In genomic region chr13:51155178-51156013, GRCm38 (mm10) we compare ENCODE assay signal across 13 mouse cellular contexts. TPM values are rescaled to one million over a fixed set of nuclear protein-coding genes. Genes with fewer than 3 reads are reported as not detected.
DNase-seq lines count a peak whose midpoint lies in the region; ATAC-seq and TF ChIP-seq lines count a peak whose summit lies in the region.
"Had no signal": no experiment of that assay in that cellular context is flagged by ENCODE, and none has a peak within 500 bp of the region (broad histone marks: within the 10 kb centered on the region; RNA-seq: fewer than 3 reads in every experiment).

No protein-coding gene starts in this region.

- H3K36me3 ChIP-seq in midbrain, embryonic 11.5 days (ENCODE audit: control insufficient read depth, insufficient read depth, low read length): peaks cover 7% of the 10 kb centered on the region
- H3K36me3 ChIP-seq in midbrain, embryonic 10.5 days: peaks cover 73% of the 10 kb centered on the region
- H3K36me3 ChIP-seq in heart, embryonic 12.5 days: peaks cover 52% of the 10 kb centered on the region
- peaks cover 4% of the 10 kb centered on the region; the same call in 1 of the 2 replicates for H3K36me3 ChIP-seq in midbrain, postnatal 0 days (ENCODE audit: insufficient read depth, low read length)

- ATAC-seq in frontal cortex, adult (ENCODE audit: low TSS enrichment): peak; percentile 58
- ATAC-seq in midbrain, embryonic 11.5 days (ENCODE audit: low FRiP score): no peak
- ATAC-seq in heart, embryonic 12.5 days (ENCODE audit: insufficient number of reproducible peaks, low FRiP score): peak; percentile 38; the same call in 1 of the 2 replicates
- no peak for ATAC-seq in midbrain, postnatal 0 days (ENCODE audit: low FRiP score)
- ATAC-seq: intestine, embryonic 16.5 days had no signal

- no peak for TF ChIP-seq CTCF in midbrain, postnatal 0 days (IDR thresholded peaks at IDR 0.05)

- H3K27me3 ChIP-seq in midbrain, embryonic 11.5 days (ENCODE audit: control insufficient read depth, insufficient read depth, low read length): no peaks in the 10 kb centered on the region
- no peaks in the 10 kb centered on the region for H3K27me3 ChIP-seq in midbrain, embryonic 10.5 days (ENCODE audit: low read depth, poor library complexity, severe bottlenecking)
- no peaks in the 10 kb centered on the region for H3K27me3 ChIP-seq in heart, embryonic 12.5 days (replicated peaks)
- no peaks in the 10 kb centered on the region for H3K27me3 ChIP-seq in midbrain, postnatal 0 days (ENCODE audit: insufficient read depth, low read length)
- H3K27me3 ChIP-seq: limb, embryonic 12.5 days; megakaryocyte, embryonic 14.5 days; neural tube, embryonic 15.5 days had no signal

- no peaks in the 10 kb centered on the region for H3K4me1 ChIP-seq in midbrain, embryonic 11.5 days (ENCODE audit: control insufficient read depth, insufficient read depth, low read length)
- H3K4me1 ChIP-seq in midbrain, embryonic 10.5 days: no peaks in the 10 kb centered on the region
- H3K4me1 ChIP-seq in heart, embryonic 12.5 days (replicated peaks): peaks cover 10% of the 10 kb centered on the region
- no peaks in the 10 kb centered on the region for H3K4me1 ChIP-seq in midbrain, postnatal 0 days (ENCODE audit: insufficient read depth, low read length)
- H3K4me1 ChIP-seq: limb, embryonic 12.5 days; neural tube, embryonic 15.5 days had no signal

- H3K4me3 ChIP-seq in midbrain, embryonic 11.5 days (ENCODE audit: low read depth, low read length): no peak overlapping the region
- no peak overlapping the region for H3K4me3 ChIP-seq in midbrain, embryonic 10.5 days
- H3K4me3 ChIP-seq in heart, embryonic 12.5 days: no peak overlapping the region
- no peak overlapping the region for H3K4me3 ChIP-seq in midbrain, postnatal 0 days (ENCODE audit: low read depth, low read length)
- H3K4me3 ChIP-seq: limb, embryonic 12.5 days; megakaryocyte, embryonic 14.5 days; neural tube, embryonic 15.5 days had no signal

- no peaks in the 10 kb centered on the region for H3K9me3 ChIP-seq in midbrain, embryonic 11.5 days (ENCODE audit: control insufficient read depth, low read length)
- no peaks in the 10 kb centered on the region for H3K9me3 ChIP-seq in midbrain, embryonic 10.5 days (replicated peaks)
- H3K9me3 ChIP-seq in heart, embryonic 12.5 days (replicated peaks): peaks cover 4% of the 10 kb centered on the region; the same call in 1 of the 2 replicates
- no peaks in the 10 kb centered on the region for H3K9me3 ChIP-seq in midbrain, postnatal 0 days (ENCODE audit: low read length)
- H3K9me3 ChIP-seq: limb, embryonic 12.5 days; megakaryocyte, embryonic 14.5 days; neural tube, embryonic 15.5 days had no signal

- H3K27ac ChIP-seq in midbrain, embryonic 11.5 days (ENCODE audit: low read depth, low read length): no peak overlapping the region
- no peak overlapping the region for H3K27ac ChIP-seq in midbrain, embryonic 10.5 days (replicated peaks)
- H3K27ac ChIP-seq in heart, embryonic 12.5 days (ENCODE audit: poor library complexity, severe bottlenecking): peak overlapping the region; percentile 64
- no peak overlapping the region for H3K27ac ChIP-seq in midbrain, postnatal 0 days (ENCODE audit: low read depth, low read length)
- H3K27ac ChIP-seq: limb, embryonic 12.5 days; neural tube, embryonic 15.5 days had no signal

- H3K9ac ChIP-seq in midbrain, embryonic 11.5 days (ENCODE audit: low read length): no peak overlapping the region
- H3K9ac ChIP-seq in heart, embryonic 12.5 days: no peak overlapping the region
- no peak overlapping the region for H3K9ac ChIP-seq in midbrain, postnatal 0 days (replicated peaks; ENCODE audit: low read length, poor library complexity, severe bottlenecking)
- H3K9ac ChIP-seq: limb, embryonic 12.5 days; neural tube, embryonic 15.5 days had no signal

- H3K4me2 ChIP-seq in midbrain, embryonic 11.5 days: no peak overlapping the region
- peak overlapping the region; percentile 28 for H3K4me2 ChIP-seq in heart, embryonic 12.5 days
- H3K4me2 ChIP-seq in midbrain, postnatal 0 days (ENCODE audit: low read depth, low read length, poor library complexity, severe bottlenecking): no peak overlapping the region
- H3K4me2 ChIP-seq: limb, embryonic 12.5 days; neural tube, embryonic 15.5 days had no signal

- 95% methylated on average over 15 of the region's 15 CpGs for WGBS in midbrain, embryonic 11.5 days
- WGBS in midbrain, embryonic 10.5 days: 96% methylated on average over 15 of the region's 15 CpGs
- 62% methylated on average over 15 of the region's 15 CpGs for WGBS in heart, embryonic 12.5 days
- WGBS in midbrain, postnatal 0 days: 82% methylated on average over 15 of the region's 15 CpGs

- no peak for DNase-seq in frontal cortex, postnatal 36 days (ENCODE audit: low spot score in 2 of 2)
- DNase-seq in midbrain, embryonic 11.5 days (ENCODE audit: low spot score, missing footprints): peak; percentile 84
- no peak for DNase-seq in midbrain, embryonic 10.5 days (ENCODE audit: low spot score)
- DNase-seq in midbrain, postnatal 0 days (ENCODE audit: low spot score): peak; percentile 49
- DNase-seq in thymus, postnatal 14 days: no peak
- no peak for DNase-seq in cerebellum, postnatal 36 days

RNA-seq across cellular contexts. Expression of gene Nxnl2, which starts 15.4 kb away (rescaled TPM):
- 0.29 and 0.51 TPM in 2 replicates for polyA plus RNA-seq in midbrain, embryonic 11.5 days (2014; fragmentation: Nextera tagmentation; extraction: Ambion mirVana)
- polyA plus RNA-seq in midbrain, embryonic 10.5 days (2016; fragmentation: Nextera tagmentation; extraction: Ambion mirVana): 0.30 and 0.70 TPM in 2 replicates
- 1.1 and 1.5 TPM in 2 replicates for polyA plus RNA-seq in heart, embryonic 12.5 days (2016; fragmentation: Nextera tagmentation; extraction: Ambion mirVana)
- 3.4 and 6.7 TPM in 2 replicates for total RNA-seq in midbrain, postnatal 0 days (2014; rRNA removed)
- 8.3 and 9.3 TPM in 2 replicates for polyA plus RNA-seq in midbrain, postnatal 0 days (2015; fragmentation: Nextera tagmentation; extraction: Ambion mirVana)
- total RNA-seq: common myeloid progenitor, adult 5-6 weeks had no signal

RNA-seq across cellular contexts. Expression of gene Spin1, which starts 54.7 kb away (rescaled TPM):
- polyA plus RNA-seq in midbrain, embryonic 11.5 days (2014; fragmentation: Nextera tagmentation; extraction: Ambion mirVana): 102 and 103 TPM in 2 replicates
- 73.8 and 84.8 TPM in 2 replicates for polyA plus RNA-seq in midbrain, embryonic 10.5 days (2016; fragmentation: Nextera tagmentation; extraction: Ambion mirVana)
- polyA plus RNA-seq in heart, embryonic 12.5 days (2016; fragmentation: Nextera tagmentation; extraction: Ambion mirVana): 63.4 and 68.1 TPM in 2 replicates
- total RNA-seq in midbrain, postnatal 0 days (2014; rRNA removed): 214 and 241 TPM in 2 replicates
- 154 and 158 TPM in 2 replicates for polyA plus RNA-seq in midbrain, postnatal 0 days (2015; fragmentation: Nextera tagmentation; extraction: Ambion mirVana)

Comparison
In these comparisons a context has a peak if more than half of its experiments do, and no peak if none do; other contexts are left out.
1. DNase-seq: peak in midbrain, embryonic 11.5 days (single experiment) and midbrain, postnatal 0 days (single experiment); none in frontal cortex, postnatal 36 days (0 of 2), midbrain, embryonic 10.5 days (single experiment), thymus, postnatal 14 days (single experiment) and cerebellum, postnatal 36 days (0 of 2).
2. ATAC-seq: peak in frontal cortex, adult (single experiment) and heart, embryonic 12.5 days (single experiment); none in midbrain, embryonic 11.5 days (single experiment) and midbrain, postnatal 0 days (single experiment).